Mouse (Mus musculus): ENCODE measurements around the gene Has1.

- TF ChIP-seq UBTF (IDR thresholded peaks at IDR 0.05; ENCODE audit: low read depth, low read length) (no peak), CTCF (conservative IDR thresholded peaks at IDR 0.05 in 1 of 2, IDR thresholded peaks at IDR 0.05 in 1 of 2; ENCODE audit: low read depth in 2 of 2, low read length in 2 of 2) (no peak), MXI1 (IDR thresholded peaks at IDR 0.05; ENCODE audit: low read depth, low read length) (no peak), MYC (IDR thresholded peaks at IDR 0.05; ENCODE audit: low read depth, low read length) (no peak), PAX5 (IDR thresholded peaks at IDR 0.05; ENCODE audit: low read length) (no peak), POLR2A (IDR thresholded peaks at IDR 0.05; ENCODE audit: low read depth, low read length) (no peak)
Measured at GRCm38 (mm10) chr17:17834896-17835295, 20.1 kb downstream of the Has1 start.

Measured in CH12.LX (cell line).